Mouse (Mus musculus) erythroblast, embryonic 14.5 days (primary cell): ENCODE results near the gene Ankrd1. TPM values are rescaled to one million over a fixed set of nuclear protein-coding genes. Genes with fewer than 3 reads are reported as not detected.

ENCODE experiments used
- H3K27me3 ChIP-seq: 2 replicates; pipeline ENCODE4 v1.6.1; 2012; ENCODE audit warnings: inconsistent platforms; ENCODE audit not compliant: control insufficient read depth
- H3K36me3 ChIP-seq: 2 replicates; pipeline ENCODE4 v1.6.1; 2012; ENCODE audit warnings: mild to moderate bottlenecking, inconsistent platforms; ENCODE audit not compliant: control insufficient read depth
- H3K4me1 ChIP-seq: 2 replicates; pipeline ENCODE4 v1.6.1; 2012; ENCODE audit warnings: inconsistent platforms; ENCODE audit not compliant: control insufficient read depth
- H3K4me3 ChIP-seq: replicated peaks from 2 replicates; pipeline ENCODE3; 2012; ENCODE audit warnings: moderate library complexity, mild to moderate bottlenecking, inconsistent platforms
- H3K9me3 ChIP-seq: 2 replicates; pipeline ENCODE4 v1.6.1; 2012; ENCODE audit warnings: low read length, inconsistent platforms, mixed read lengths; ENCODE audit not compliant: control insufficient read depth
- GATA1 ChIP-seq: IDR thresholded peaks from 2 replicates; pipeline ENCODE4 v1.6.1; 2012; ENCODE audit warnings: low read length, inconsistent platforms, mixed read lengths
- TAL1 ChIP-seq: IDR thresholded peaks from 3 replicates; pipeline ENCODE4 v1.6.1; 2012; ENCODE audit warnings: low read length, inconsistent platforms, mixed read lengths
- polyA plus RNA-seq: library from polyadenylated mRNA; stranded (reverse); fragments of >175 nt; gene quantifications from 2 replicates; pipeline ENCODE4 v1.2.3, GENCODE M21; 2012

The Ankrd1 gene
- polyA plus RNA-seq, 1 experiment: not detected

DNA sequence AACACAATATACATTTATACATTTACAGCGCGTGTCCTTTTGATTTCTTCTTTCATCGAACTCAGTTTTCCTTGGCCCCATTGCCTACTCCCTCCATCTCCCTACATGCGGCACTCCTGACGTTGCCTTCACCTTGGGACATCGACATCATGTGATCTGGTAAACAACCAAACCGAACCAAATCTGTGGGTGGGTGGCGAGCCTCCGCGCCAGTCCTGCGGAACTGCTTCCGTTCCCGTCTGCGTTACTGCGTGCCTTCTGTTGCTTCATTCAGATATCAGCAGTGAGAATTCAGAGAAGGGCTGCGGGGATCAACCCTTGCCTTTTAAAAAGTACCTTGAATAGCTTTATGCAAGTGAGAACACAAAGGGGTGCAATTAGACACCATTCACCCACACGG, 7.9 kb downstream of the Ankrd1 start:
- Histone ChIP-seq H3K36me3 (no peaks in the 10 kb centered on the region), H3K27me3 (no peaks in the 10 kb centered on the region), H3K4me3 (no peak overlapping the region), H3K9me3 (no peaks in the 10 kb centered on the region), H3K4me1 (no peaks in the 10 kb centered on the region)
- no peak for TF ChIP-seq GATA1
- no peak for TF ChIP-seq TAL1

DNA sequence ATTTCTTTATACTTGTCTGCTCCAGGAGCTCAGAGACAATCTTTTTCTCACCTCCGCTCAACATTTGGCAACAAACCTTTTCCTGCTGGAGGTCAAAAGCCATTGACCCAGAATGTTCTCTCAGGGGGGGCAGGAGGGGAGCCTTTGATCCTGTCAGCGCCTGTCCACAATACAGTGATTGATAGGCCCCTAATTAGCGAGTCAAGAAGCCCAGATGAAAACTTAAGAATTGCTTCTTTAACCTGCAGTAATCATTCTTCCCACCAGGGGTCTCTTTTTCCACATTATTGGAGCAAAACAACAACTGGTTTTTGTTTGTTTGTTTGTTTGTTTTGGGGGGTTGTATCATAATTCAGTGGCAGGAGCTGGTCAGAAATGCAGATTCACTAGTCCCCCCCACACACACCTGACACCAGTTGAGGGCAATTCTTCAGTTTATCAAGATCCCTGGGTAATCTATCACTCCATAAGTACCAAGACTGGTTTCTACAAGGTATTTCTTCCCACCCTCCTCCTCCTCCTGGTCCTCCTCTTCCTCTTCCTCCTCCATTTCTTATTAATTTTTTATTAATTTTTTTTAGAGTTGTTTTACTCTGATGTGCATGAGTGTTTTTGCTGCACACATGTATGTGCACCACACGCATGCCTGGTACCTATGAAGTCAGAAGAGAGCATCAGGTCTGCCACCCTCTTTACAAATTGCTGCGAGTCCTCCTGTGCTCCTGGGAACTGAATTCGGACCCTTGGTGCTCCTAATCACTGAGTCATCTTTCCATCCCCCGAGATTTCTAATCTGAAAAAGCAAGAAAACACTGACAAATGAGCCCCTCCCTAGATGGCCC, 8.6 kb downstream of the Ankrd1 start:
- Histone ChIP-seq H3K27me3 (no peaks in the 10 kb centered on the region), H3K4me3 (no peak overlapping the region), H3K4me1 (no peaks in the 10 kb centered on the region), H3K36me3 (no peaks in the 10 kb centered on the region), H3K9me3 (no peaks in the 10 kb centered on the region)
- TF ChIP-seq GATA1: no peak
- TF ChIP-seq TAL1: no peak

DNA sequence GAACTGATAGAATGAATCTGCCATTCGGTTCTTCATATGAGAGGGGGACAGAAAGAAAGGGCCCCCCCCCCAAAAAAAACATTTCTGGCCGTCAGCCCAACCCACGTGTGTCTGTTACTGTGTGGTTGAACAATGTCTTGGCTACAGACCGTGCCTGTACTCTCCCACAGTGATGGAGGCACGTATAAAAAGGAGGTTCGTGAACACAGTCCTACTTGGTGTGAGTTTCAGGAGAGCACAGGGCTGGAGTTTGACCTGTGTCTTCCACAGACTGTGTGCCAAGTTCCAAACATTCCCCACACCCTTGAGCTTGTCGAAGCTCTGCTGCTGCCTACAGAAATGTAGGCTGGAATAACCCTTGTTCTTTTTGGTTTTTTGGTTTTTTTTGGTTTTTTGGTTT, 9.4 kb downstream of the Ankrd1 start:
- Histone ChIP-seq H3K36me3 (peaks cover 6% of the 10 kb centered on the region), H3K9me3 (no peaks in the 10 kb centered on the region), H3K27me3 (no peaks in the 10 kb centered on the region), H3K4me1 (no peaks in the 10 kb centered on the region), H3K4me3 (no peak overlapping the region)
- TF ChIP-seq GATA1 (no peak), TAL1 (no peak)

- Histone ChIP-seq H3K9me3 (no peaks in the 10 kb centered on the region), H3K4me3 (no peak overlapping the region), H3K27me3 (no peaks in the 10 kb centered on the region), H3K36me3 (peaks cover 9% of the 10 kb centered on the region), H3K4me1 (no peaks in the 10 kb centered on the region)
- TF ChIP-seq GATA1 (no peak), TAL1 (no peak)
Measured at GRCm38 (mm10) chr19:36109318-36109944, 10.5 kb downstream of the Ankrd1 start.

GRCm38 (mm10) chr19:36103909-36104308, 16.0 kb downstream of the Ankrd1 start:
- peaks cover 56% of the 10 kb centered on the region for H3K36me3 ChIP-seq
- H3K27me3 ChIP-seq: no peaks in the 10 kb centered on the region
- no peaks in the 10 kb centered on the region for H3K4me1 ChIP-seq
- TF ChIP-seq GATA1: no peak
- no peak for TF ChIP-seq TAL1
- no peak overlapping the region for H3K4me3 ChIP-seq
- no peaks in the 10 kb centered on the region for H3K9me3 ChIP-seq

GRCm38 (mm10) chr19:36098916-36099315, 21.0 kb downstream of the Ankrd1 start:
- Histone ChIP-seq H3K4me1 (no peaks in the 10 kb centered on the region), H3K9me3 (no peaks in the 10 kb centered on the region), H3K36me3 (peaks cover 84% of the 10 kb centered on the region), H3K27me3 (no peaks in the 10 kb centered on the region), H3K4me3 (no peak overlapping the region)
- no peak for TF ChIP-seq GATA1
- no peak for TF ChIP-seq TAL1

- H3K9me3 ChIP-seq: no peaks in the 10 kb centered on the region
Measured at GRCm38 (mm10) chr19:36098265-36098664, 21.6 kb downstream of the Ankrd1 start.

GRCm38 (mm10) chr19:36097194-36097593, 22.7 kb downstream of the Ankrd1 start:
- H3K4me1 ChIP-seq: no peaks in the 10 kb centered on the region

More at GRCm38 (mm10) chr19:36098265-36098664, 21.6 kb downstream of the Ankrd1 start:
- TF ChIP-seq TAL1 (no peak), GATA1 (no peak)
- H3K36me3 ChIP-seq: peaks cover 84% of the 10 kb centered on the region
- H3K4me1 ChIP-seq: no peaks in the 10 kb centered on the region
- H3K27me3 ChIP-seq: no peaks in the 10 kb centered on the region
- no peak overlapping the region for H3K4me3 ChIP-seq

DNA sequence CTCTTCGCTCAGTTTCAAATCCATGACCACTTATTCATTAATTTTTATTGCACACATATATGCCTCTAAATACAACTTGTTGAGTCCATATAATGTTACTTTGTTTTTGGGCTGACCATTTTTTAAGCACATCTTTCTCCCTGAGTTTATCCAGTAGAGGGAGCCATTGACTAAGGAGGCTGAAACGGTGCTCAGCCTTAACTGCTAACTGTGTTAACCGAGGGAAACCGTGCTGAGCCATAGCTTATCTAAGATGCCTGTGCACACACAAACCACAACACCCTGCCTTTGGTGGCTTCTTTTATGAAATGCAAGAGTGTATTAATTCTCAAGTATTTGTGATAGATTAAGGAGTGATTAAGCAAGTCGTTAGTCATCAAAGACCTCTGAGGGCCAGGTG, 29.1 kb downstream of the Ankrd1 start:
- Histone ChIP-seq H3K4me3 (no peak overlapping the region), H3K9me3 (no peaks in the 10 kb centered on the region), H3K27me3 (no peaks in the 10 kb centered on the region), H3K4me1 (no peaks in the 10 kb centered on the region), H3K36me3 (peaks cover 77% of the 10 kb centered on the region)
- TF ChIP-seq TAL1 (no peak), GATA1 (no peak)

More at GRCm38 (mm10) chr19:36097194-36097593, 22.7 kb downstream of the Ankrd1 start:
- no peak overlapping the region for H3K4me3 ChIP-seq
- H3K36me3 ChIP-seq: peaks cover 86% of the 10 kb centered on the region
- no peaks in the 10 kb centered on the region for H3K9me3 ChIP-seq
- TF ChIP-seq GATA1: no peak
- H3K27me3 ChIP-seq: no peaks in the 10 kb centered on the region
